Mouse (Mus musculus) lung, adult 2 months (tissue): ENCODE measurements around the gene Serinc5.

Source experiments
- CTCF ChIP-seq: fragments of 200-500 bp; IDR thresholded peaks from 2 replicates; pipeline ENCODE4 v1.5.1; 2011; ENCODE audit warnings: mild to moderate bottlenecking, low read length, control low read depth; ENCODE audit not compliant: insufficient read depth
- POLR2A ChIP-seq: fragments of 200-500 bp; IDR thresholded peaks from 2 replicates; pipeline ENCODE4 v1.6.1; 2011; ENCODE audit warnings: low read depth, mild to moderate bottlenecking, control low read depth, low read length, borderline replicate concordance; ENCODE audit errors: extremely low read depth

- TF ChIP-seq CTCF (no peak), POLR2A (no peak)
Measured at GRCm38 (mm10) chr13:92682833-92683232, 71.9 kb downstream of the Serinc5 start.
